Mouse (Mus musculus) thymus, postnatal 10 days (tissue): ENCODE measurements around the gene Fyn.
A peak's percentile ranks its signal among the peaks of the same experiment; 100 is the strongest.

Experiments
- DNase-seq, 2 experiments: peaks; one replicate each; pipeline ENCODE4 v3.0.0; 2021; ENCODE audit warnings: low spot score in 2 of 2

Fyn gene

GRCm38 (mm10) chr10:39506353-39506752 lies 137.7 kb downstream of the Fyn start:
- DNase-seq: no peak

GRCm38 (mm10) chr10:39506831-39507230 lies 138.2 kb downstream of the Fyn start:
- no peak for DNase-seq

GRCm38 (mm10) chr10:39508801-39509200 lies 140.1 kb downstream of the Fyn start:
- DNase-seq: no peak

- DNase-seq: no peak
Observed at GRCm38 (mm10) chr10:39509937-39510336, 141.3 kb downstream of the Fyn start.

- DNase-seq: no peak
Observed at GRCm38 (mm10) chr10:39512631-39513314, 144.1 kb downstream of the Fyn start.

- peak; percentile 53 to 56 for DNase-seq
Observed at GRCm38 (mm10) chr10:39514916-39515315, 146.3 kb downstream of the Fyn start.

GRCm38 (mm10) chr10:39516541-39517133 lies 148.0 kb downstream of the Fyn start:
- peak in 1 of 2 experiments; percentile 29 for DNase-seq

GRCm38 (mm10) chr10:39517375-39517774 lies 148.7 kb downstream of the Fyn start:
- DNase-seq: no peak

- DNase-seq: no peak
Observed at GRCm38 (mm10) chr10:39518232-39518631, 149.6 kb downstream of the Fyn start.

GRCm38 (mm10) chr10:39518859-39519258 lies 150.2 kb downstream of the Fyn start:
- no peak for DNase-seq

GRCm38 (mm10) chr10:39520123-39520989 lies 151.7 kb downstream of the Fyn start:
- DNase-seq: peak in 1 of 2 experiments; percentile 46

- DNase-seq: no peak
Observed at GRCm38 (mm10) chr10:39521327-39521726, 152.7 kb downstream of the Fyn start.

GRCm38 (mm10) chr10:39521861-39522391 lies 153.3 kb downstream of the Fyn start:
- DNase-seq: no peak

- no peak for DNase-seq
Observed at GRCm38 (mm10) chr10:39522857-39523614, 154.4 kb downstream of the Fyn start.

- DNase-seq: no peak
Observed at GRCm38 (mm10) chr10:39524355-39524754, 155.7 kb downstream of the Fyn start.

- no peak for DNase-seq
Observed at GRCm38 (mm10) chr10:39525431-39525830, 156.8 kb downstream of the Fyn start.

GRCm38 (mm10) chr10:39527113-39527512 lies 158.5 kb downstream of the Fyn start:
- no peak for DNase-seq

- no peak for DNase-seq
Observed at GRCm38 (mm10) chr10:39529179-39529578, 160.5 kb downstream of the Fyn start.

GRCm38 (mm10) chr10:39532008-39532740 lies 163.5 kb downstream of the Fyn start:
- DNase-seq: no peak

- DNase-seq: no peak
Observed at GRCm38 (mm10) chr10:39532823-39533222, 164.2 kb downstream of the Fyn start.
